Mouse (Mus musculus): Measurements from ENCODE around the gene Cx3cr1.

- TF ChIP-seq CTCF (IDR thresholded peaks at IDR 0.05; ENCODE audit: borderline replicate concordance, control insufficient read depth, extremely low read depth, insufficient read depth, low read length, poor library complexity) (no peak), POLR2A (IDR thresholded peaks at IDR 0.05; ENCODE audit: control insufficient read depth, extremely low read depth, insufficient read depth, low read length, poor library complexity) (no peak)
These were observed 60.3 kb downstream of the Cx3cr1 start for GRCm38 (mm10) chr9:120009226-120009841.
